ENCODE assay signal across 1 mouse cellular context in genomic region chr11:69123056-69123692, GRCm38 (mm10).
TF ChIP-seq lines count a peak whose summit lies in the region.

No protein-coding gene starts in this region.

TF ChIP-seq in CH12.LX, 34 proteins besides CTCF, POLR2A, EP300 and RAD21 (continued from another document):
- TF ChIP-seq MAFK (IDR thresholded peaks at IDR 0.05; ENCODE audit: insufficient replicate concordance, low read length) (peak; percentile 95), CHD2 (IDR thresholded peaks at IDR 0.05; ENCODE audit: low read length) (no peak; the same call in 1 of the 2 replicates), MEF2A (IDR thresholded peaks at IDR 0.05; ENCODE audit: borderline replicate concordance, low read depth, low read length) (0 out of 2 replicates have a peak, but pooled peaks have one; percentile 47), NELFE (IDR thresholded peaks at IDR 0.05; ENCODE audit: low read depth, low read length) (0 out of 2 replicates have a peak, but pooled peaks have one; percentile 7), GABPA (IDR thresholded peaks at IDR 0.05; ENCODE audit: insufficient replicate concordance, low read depth, low read length) (no peak), E2F4 (IDR thresholded peaks at IDR 0.05; ENCODE audit: insufficient replicate concordance, low read depth, low read length) (peak; percentile 67; the same call in 1 of the 2 replicates), ELF1 (IDR thresholded peaks at IDR 0.05; ENCODE audit: low read depth, low read length) (peak; percentile 93), IRF4 (IDR thresholded peaks at IDR 0.05; ENCODE audit: low read depth, low read length) (peak; percentile 62), USF1 (IDR thresholded peaks at IDR 0.05; ENCODE audit: low read depth, low read length) (no peak), NRF1 (IDR thresholded peaks at IDR 0.05; ENCODE audit: low read depth, low read length) (peak; percentile 53; the same call in 1 of the 2 replicates), TBP (conservative IDR thresholded peaks at IDR 0.05; ENCODE audit: low read depth, low read length) (peak; percentile 98), HCFC1 (IDR thresholded peaks at IDR 0.05; ENCODE audit: low read depth, low read length) (peak; percentile 61; the same call in 1 of the 2 replicates), SMC3 (IDR thresholded peaks at IDR 0.05; ENCODE audit: low read depth, low read length) (no peak)
